Mouse (Mus musculus) stomach, postnatal 0 days (tissue): Measurements from ENCODE around the gene Ankzf1. TPM values are rescaled to one million over a fixed set of nuclear protein-coding genes. Genes with fewer than 3 reads are reported as not detected.

Experiments used
- ATAC-seq: fragments of 200-750 bp; cut with Nextera tagmentation; 2 replicates; pipeline ENCODE4 v1.8.0; 2017; ENCODE audit not compliant: low FRiP score, low TSS enrichment
- DNase-seq: peaks from one replicate; pipeline ENCODE4 v3.0.0-alpha.2; 2016; ENCODE audit warnings: low spot score
- H3K27ac ChIP-seq: fragments of 300-500 bp; sonication (generic); replicated peaks from 2 replicates; pipeline ENCODE4 v1.5.1; 2014; ENCODE audit warnings: mild to moderate bottlenecking, control low read depth
- H3K27me3 ChIP-seq: fragments of 300-500 bp; sonication (generic); 2 replicates; pipeline ENCODE4 v1.6.1; 2014; ENCODE audit warnings: low read length; ENCODE audit not compliant: control insufficient read depth, insufficient read depth
- H3K36me3 ChIP-seq: fragments of 300-500 bp; sonication (generic); 2 replicates; pipeline ENCODE4 v1.6.1; 2014; ENCODE audit warnings: low read length, mixed read lengths; ENCODE audit not compliant: control insufficient read depth, insufficient read depth
- H3K4me1 ChIP-seq: fragments of 300-500 bp; sonication (generic); replicated peaks from 2 replicates; pipeline ENCODE4 v1.6.1; 2014; ENCODE audit warnings: antibody characterized with exemption; ENCODE audit not compliant: control insufficient read depth, insufficient read depth
- H3K4me2 ChIP-seq: fragments of 300-500 bp; sonication (generic); replicated peaks from 2 replicates; pipeline ENCODE4 v1.6.1; 2014; ENCODE audit warnings: low read depth, mild to moderate bottlenecking, control low read depth, moderate library complexity
- H3K4me3 ChIP-seq: fragments of 300-500 bp; sonication (generic); 2 replicates; pipeline ENCODE4 v1.5.1; 2014; ENCODE audit warnings: low read depth, low read length, control low read depth
- H3K9ac ChIP-seq: fragments of 300-500 bp; sonication (generic); 2 replicates; pipeline ENCODE4 v1.6.1; 2014; ENCODE audit warnings: mild to moderate bottlenecking, low read length, control low read depth, mixed read lengths
- H3K9me3 ChIP-seq: fragments of 300-500 bp; sonication (generic); 2 replicates; pipeline ENCODE4 v1.6.1; 2016; ENCODE audit warnings: low read length; ENCODE audit not compliant: control insufficient read depth
- CTCF ChIP-seq: IDR thresholded peaks from 2 replicates; pipeline ENCODE4 v1.5.1; 2016; ENCODE audit warnings: antibody characterized with exemption, low read depth, mild to moderate bottlenecking, moderate library complexity
- EP300 ChIP-seq: optimal IDR thresholded peaks from 2 replicates; pipeline ENCODE3; 2016; ENCODE audit warnings: antibody characterized with exemption
- WGBS: fragments of 180-500 bp; shearing (Covaris S2); extraction: QIAGEN DNeasy Blood & Tissue Kit; methylation state at CpG from one replicate; pipeline ENCODE4 v1.1.7; 2014; 5-methylcytosine and 5-hydroxymethylcytosine counted together
- polyA plus RNA-seq: library from polyadenylated mRNA; unstranded; fragments of >200 nt; fragmentation: Nextera tagmentation; extraction: Ambion mirVana; gene quantifications from 2 replicates; pipeline ENCODE4 v1.2.1, GENCODE M21; 2015

Ankzf1 gene
- polyA plus RNA-seq, 1 experiment from 2014 or later = 12.9 TPM

DNA sequence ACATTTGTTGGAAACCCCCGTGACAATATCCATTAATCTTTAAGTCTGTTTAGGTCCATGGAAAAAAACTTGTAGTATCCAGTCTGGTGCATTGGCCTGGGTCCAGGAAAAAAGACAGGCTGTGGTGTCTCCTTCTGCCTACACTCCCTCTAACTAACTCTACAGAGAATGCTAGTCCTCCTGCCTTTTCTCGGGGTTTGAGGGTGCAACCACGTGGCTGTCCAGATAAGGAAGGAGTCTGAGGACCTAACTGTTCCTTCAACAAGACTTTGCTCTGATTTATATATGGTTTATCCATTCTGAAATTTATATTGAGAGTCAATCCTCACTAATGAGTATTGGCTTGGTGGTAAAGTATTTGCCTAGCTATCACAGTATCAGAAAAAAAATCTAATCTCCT is 36.1 kb upstream of the Ankzf1 start:
- no peaks in the 10 kb centered on the region for H3K9me3 ChIP-seq
- 38% methylated on average over 3 of the region's 3 CpGs for WGBS

DNA sequence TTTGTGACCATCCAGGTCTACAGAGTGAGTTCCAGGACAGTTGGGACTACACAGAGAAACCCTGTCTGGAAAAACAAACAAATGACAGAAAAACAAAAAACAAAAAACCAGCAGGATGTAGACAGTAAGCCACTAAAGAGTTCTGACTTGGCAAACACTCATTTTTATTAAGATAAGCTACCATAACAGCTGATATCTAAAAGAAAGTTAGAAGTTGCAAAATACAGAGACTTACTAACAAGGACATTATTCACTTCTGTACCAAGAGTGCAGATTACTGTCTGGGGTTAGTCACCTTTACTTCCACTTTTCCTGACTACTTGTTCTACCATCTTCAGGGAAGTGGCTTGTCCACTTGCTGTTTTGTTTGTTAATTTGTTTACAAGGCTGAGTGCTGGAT is 33.0 kb upstream of the Ankzf1 start:
- no peak for TF ChIP-seq CTCF
- TF ChIP-seq EP300 = no peak
- H3K4me2 ChIP-seq = no peak overlapping the region
- H3K4me3 ChIP-seq = no peak overlapping the region
- H3K27me3 ChIP-seq = no peaks in the 10 kb centered on the region
- no peak overlapping the region for H3K9ac ChIP-seq
- H3K9me3 ChIP-seq = no peaks in the 10 kb centered on the region
- no peaks in the 10 kb centered on the region for H3K4me1 ChIP-seq
- no peak overlapping the region for H3K27ac ChIP-seq
- no peaks in the 10 kb centered on the region for H3K36me3 ChIP-seq
- no peak for DNase-seq
- ATAC-seq = no peak

More for the DNA sequence above, 36.1 kb upstream of the Ankzf1 start:
- no peak overlapping the region for H3K4me2 ChIP-seq
- TF ChIP-seq CTCF = no peak
- no peak for TF ChIP-seq EP300
- no peaks in the 10 kb centered on the region for H3K27me3 ChIP-seq
- H3K4me1 ChIP-seq = no peaks in the 10 kb centered on the region
- H3K9ac ChIP-seq = no peak overlapping the region
- H3K36me3 ChIP-seq = no peaks in the 10 kb centered on the region
- H3K27ac ChIP-seq = no peak overlapping the region
- ATAC-seq (no peak), DNase-seq (no peak)
- no peak overlapping the region for H3K4me3 ChIP-seq

DNA sequence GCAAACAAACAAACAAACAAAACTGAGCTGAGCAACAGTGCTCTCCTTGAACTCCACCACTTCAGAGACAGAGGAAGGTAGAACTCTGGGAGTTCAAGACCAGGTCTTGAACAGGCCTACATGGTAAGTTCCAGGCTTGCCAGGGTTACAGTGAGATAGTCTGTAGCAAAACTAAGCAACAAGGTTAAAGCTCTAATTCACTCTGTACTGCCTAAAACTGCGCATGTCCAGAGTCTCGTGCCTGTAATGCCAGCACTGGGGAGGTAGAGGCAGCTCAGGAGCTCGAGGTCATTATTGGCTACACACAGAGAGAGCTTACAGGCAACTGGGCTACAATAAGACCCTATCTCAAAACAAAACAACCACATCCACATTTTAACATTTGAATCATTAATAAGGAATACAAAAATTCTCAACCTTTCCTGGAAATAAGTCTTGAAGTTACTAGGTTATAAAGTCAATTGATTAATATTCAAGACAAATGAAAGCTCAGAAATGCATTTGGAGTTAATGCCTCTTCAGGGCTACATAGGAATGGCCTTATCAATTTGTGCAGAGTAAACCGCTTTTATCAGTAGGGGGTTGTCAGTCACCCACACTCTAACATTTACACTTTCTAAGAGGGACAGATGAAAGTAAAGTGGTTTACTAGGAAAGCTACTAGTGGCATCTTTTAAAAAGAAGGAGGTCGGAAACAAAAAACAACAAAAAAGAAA is 32.3 kb upstream of the Ankzf1 start:
- 69% methylated on average over 5 of the region's 5 CpGs for WGBS
- ATAC-seq (no peak), DNase-seq (no peak)
- H3K9me3 ChIP-seq = no peaks in the 10 kb centered on the region
- no peak overlapping the region for H3K27ac ChIP-seq
- H3K36me3 ChIP-seq = no peaks in the 10 kb centered on the region
- no peak overlapping the region for H3K9ac ChIP-seq
- no peak overlapping the region for H3K4me3 ChIP-seq
- TF ChIP-seq EP300 (no peak), CTCF (no peak)
- no peaks in the 10 kb centered on the region for H3K4me1 ChIP-seq
- no peak overlapping the region for H3K4me2 ChIP-seq
- no peaks in the 10 kb centered on the region for H3K27me3 ChIP-seq

DNA sequence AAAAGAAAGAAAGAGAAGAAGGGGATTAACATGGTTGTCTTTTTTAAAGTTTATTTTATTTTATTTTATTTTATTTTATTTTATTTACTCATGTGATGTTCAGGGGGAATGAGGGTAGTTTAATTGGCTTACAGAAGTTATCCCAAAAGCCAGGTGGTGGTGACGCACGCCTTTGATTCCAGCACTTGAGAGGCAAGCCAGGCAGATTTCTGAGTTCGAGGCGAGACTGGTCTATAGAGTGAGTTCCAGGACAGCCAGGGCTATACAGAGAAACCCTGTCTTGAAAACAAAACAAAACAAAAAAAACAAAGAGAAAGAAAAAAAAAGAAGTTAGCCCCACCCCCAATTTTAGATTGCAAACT is 31.7 kb upstream of the Ankzf1 start:
- Histone ChIP-seq H3K9ac (no peak overlapping the region), H3K4me3 (no peak overlapping the region), H3K27me3 (no peaks in the 10 kb centered on the region), H3K36me3 (no peaks in the 10 kb centered on the region), H3K27ac (no peak overlapping the region), H3K4me1 (no peaks in the 10 kb centered on the region), H3K9me3 (no peaks in the 10 kb centered on the region), H3K4me2 (no peak overlapping the region)
- ATAC-seq (no peak), DNase-seq (no peak)
- WGBS = 81% methylated on average over 4 of the region's 4 CpGs
- TF ChIP-seq EP300 (no peak), CTCF (no peak)

DNA sequence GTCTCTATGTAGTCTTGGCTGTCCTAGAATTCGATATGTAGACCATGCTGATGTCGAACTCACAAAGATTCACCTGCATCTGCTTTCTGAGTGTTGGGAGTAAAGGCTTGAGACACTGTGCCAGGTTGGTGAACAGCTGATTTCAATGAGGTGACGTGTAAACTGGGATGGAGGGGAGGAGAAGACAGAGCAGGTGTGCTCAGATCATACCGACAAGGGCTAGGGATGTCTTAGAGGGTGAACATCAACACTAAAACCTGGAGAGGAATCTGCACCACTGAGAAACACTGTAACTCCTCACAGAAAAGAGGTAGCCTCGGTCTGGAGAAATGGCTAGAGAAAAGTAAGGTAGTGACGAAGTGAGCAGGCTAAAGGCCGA is 23.9 kb upstream of the Ankzf1 start:
- Histone ChIP-seq H3K27me3 (no peaks in the 10 kb centered on the region), H3K27ac (peak overlapping the region; percentile 90), H3K4me1 (0 out of 2 replicates have a peak, but pooled peaks cover 3% of the 10 kb centered on the region), H3K9me3 (no peaks in the 10 kb centered on the region), H3K4me3 (peak overlapping the region; percentile 83), H3K9ac (peak overlapping the region; percentile 79; the same call in 1 of the 2 replicates), H3K36me3 (peaks cover 13% of the 10 kb centered on the region; the same call in 1 of the 2 replicates), H3K4me2 (peak overlapping the region; percentile 65)
- TF ChIP-seq CTCF (no peak), EP300 (no peak)
- peak; percentile 12 for ATAC-seq
- WGBS = 9% methylated on average over 7 of the region's 7 CpGs
- DNase-seq = no peak
